Mouse (Mus musculus) left cerebral cortex, postnatal 4 days (tissue): ENCODE data around the gene Ccdc159. TPM values are rescaled to one million over a fixed set of nuclear protein-coding genes. Genes with fewer than 3 reads are reported as not detected.

Source experiments
- DNase-seq: peaks from one replicate; pipeline ENCODE4 v3.0.0-alpha.2; 2022
- intact Hi-C: fragments of 180-260 bp; cut with DNase I; formaldehyde crosslinking; loops from one replicate; pipeline ENCODE4 v1.15.1; 2025
- total RNA-seq, 2 experiments: library from RNA; stranded (reverse); gene quantifications; 2 replicates each; pipeline ENCODE4 v1.2.3; 2021

Ccdc159 gene
- total RNA-seq, 2 experiments from 2014 or later: 18.5 to 20.8 TPM

DNA sequence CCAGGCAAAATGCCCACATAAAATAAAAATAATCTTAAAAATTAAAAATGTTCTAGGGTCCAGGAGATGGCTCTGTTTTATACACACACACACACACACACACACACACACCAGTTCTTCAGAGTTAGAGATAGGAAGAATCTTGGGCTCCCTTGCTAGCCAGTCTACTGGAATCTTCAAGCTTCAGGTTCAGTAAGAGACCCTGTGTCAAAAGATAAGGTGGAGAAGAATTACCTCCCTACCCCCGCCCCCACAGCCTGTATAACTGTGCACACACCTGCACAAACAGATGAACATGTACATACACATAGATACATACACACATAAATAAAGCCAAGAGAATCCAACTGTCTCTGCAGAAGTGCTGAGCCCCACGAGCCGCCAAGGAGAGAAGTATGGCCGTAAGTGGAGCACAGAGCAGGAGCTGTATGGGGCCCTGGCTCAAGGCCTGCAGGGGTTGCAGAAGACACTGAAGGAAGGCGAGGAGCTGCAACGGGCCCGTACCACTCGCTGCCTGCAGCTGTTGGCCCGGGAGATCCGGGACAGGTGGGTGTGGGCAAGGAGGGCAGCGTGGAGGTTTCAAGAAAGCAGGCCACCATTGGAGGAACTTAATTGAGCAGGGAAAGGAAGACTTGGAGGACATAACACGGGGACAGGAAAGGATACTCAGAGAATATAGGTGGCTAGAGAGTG is 5.3 kb downstream of the Ccdc159 start:
- intact Hi-C loops: no loop called here
- no peak for DNase-seq

- no peak for DNase-seq
- intact Hi-C loops: no loop called here
Observed at GRCm38 (mm10) chr9:21934021-21934420, 6.8 kb downstream of the Ccdc159 start.

- intact Hi-C loops: no loop called here
- DNase-seq: no peak
Observed at GRCm38 (mm10) chr9:21935466-21936131, 8.3 kb downstream of the Ccdc159 start.

DNA sequence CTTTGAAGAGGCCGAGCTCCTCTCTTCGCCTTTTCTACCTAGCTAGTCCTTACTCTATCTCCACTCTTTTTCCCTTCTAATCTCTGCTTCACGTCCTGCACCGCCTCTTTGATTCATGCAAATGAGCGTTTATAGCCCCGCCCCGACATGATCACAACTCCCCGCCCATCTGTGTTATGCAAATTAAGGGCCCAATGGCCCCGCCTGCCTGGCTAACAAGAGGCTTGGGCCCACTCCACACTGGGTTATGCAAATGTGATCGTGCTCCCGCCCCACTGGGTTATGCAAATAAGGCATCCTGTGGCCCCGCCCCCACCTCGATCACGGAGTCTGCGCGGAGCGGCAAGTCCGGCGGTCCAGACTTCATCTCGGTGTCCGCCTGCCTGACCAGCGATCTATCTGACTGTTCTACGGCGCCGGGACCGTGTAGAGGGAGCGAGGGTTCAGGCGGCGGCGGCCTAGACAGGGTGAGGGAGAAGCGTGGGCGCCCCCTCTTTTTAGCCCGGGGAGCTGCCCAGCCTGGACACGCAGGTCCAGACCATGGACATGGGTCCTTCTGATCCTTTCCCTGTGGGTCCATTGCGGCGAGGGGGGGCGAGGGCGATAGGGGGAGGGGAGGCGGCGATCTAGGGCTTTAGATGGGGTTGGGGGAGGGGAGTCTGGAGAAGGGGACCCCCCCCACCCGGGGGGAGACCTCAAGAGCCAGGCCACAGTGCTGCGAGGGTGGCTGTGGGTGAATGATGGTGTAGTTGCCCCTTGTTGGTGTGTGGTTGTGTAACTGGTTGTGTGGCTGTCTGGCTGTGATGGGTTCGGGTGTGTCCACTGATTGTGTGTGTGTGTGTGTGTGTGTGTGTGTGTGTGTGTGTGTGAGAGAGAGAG is 9.7 kb downstream of the Ccdc159 start, which contains the start of gene Plppr2:
TSS of gene Plppr2 (plus strand) at position 342 of the 879 bp plus-strand sequence.
- intact Hi-C loops: no loop called here
- peak; percentile 99 for DNase-seq

DNA sequence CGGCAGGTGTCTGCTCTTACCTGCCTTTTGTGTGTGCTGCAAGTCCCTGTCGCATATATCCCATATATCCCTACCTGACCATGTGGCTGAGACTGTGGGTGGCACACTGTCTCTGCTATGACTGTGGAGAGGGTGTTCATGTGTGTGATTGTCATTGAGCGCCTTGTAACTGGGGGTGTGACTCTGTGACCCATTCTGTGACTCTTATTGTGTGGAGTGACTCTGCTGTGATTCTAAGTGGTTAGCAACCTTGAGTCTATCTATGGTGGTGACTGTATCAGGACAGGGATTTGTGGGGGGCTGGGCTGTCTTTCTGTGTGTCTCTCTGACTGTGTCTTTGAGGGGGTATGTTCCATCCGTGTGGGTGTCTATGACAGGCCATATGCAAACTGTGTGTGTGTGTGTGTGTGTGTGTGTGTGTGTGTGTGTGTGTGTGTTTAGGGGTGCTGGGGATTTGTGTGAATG is 10.5 kb downstream of the Ccdc159 start:
- intact Hi-C loops: no loop called here
- DNase-seq: no peak

DNA sequence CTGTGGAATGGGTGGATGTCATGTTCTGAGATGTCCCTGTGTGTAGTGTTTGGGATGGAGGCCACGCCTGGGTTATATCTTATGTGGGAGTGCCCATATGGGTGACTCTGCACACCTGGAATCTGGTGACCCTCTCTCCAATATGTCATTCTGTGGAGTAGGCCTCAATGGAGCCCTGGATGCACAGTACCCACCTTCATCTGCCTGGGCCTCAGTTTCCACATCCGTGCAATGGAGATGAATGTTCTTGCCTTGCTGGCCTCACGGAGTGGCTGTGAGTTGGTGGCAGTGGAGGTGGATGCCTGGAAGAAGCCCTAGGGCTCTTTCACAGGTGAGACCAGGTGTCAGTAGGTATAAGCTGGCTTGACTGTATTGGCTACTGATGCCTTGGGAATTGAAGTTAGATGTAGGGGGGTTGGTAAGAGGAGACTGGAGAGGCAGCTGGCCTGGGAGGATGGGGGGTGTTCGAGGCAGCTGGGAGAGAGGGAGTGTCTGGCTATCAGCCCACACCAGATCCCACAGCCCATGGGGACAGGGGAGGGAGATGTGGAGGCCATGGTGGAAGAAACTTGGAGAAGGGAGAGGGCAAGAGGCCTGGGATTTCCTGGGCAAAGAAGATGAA is 11.1 kb downstream of the Ccdc159 start:
- intact Hi-C loops: no loop called here

GRCm38 (mm10) chr9:21943046-21943445 is 15.8 kb downstream of the Ccdc159 start:
- intact Hi-C loops: no loop called here
- no peak for DNase-seq

More for the DNA sequence above, 11.1 kb downstream of the Ccdc159 start:
- DNase-seq: peak; percentile 47

GRCm38 (mm10) chr9:21943638-21944037 is 16.4 kb downstream of the Ccdc159 start:
- intact Hi-C loops: no loop called here
- DNase-seq: no peak

- DNase-seq: peak; percentile 28
- intact Hi-C loops: no loop called here
Observed at GRCm38 (mm10) chr9:21944267-21944666, 17.0 kb downstream of the Ccdc159 start.

- intact Hi-C loops: no loop called here
- DNase-seq: peak; percentile 21
Observed at GRCm38 (mm10) chr9:21947540-21948130, 20.4 kb downstream of the Ccdc159 start.

- intact Hi-C loops: no loop called here
- no peak for DNase-seq
Observed at GRCm38 (mm10) chr9:21948146-21948545, 20.9 kb downstream of the Ccdc159 start.

DNA sequence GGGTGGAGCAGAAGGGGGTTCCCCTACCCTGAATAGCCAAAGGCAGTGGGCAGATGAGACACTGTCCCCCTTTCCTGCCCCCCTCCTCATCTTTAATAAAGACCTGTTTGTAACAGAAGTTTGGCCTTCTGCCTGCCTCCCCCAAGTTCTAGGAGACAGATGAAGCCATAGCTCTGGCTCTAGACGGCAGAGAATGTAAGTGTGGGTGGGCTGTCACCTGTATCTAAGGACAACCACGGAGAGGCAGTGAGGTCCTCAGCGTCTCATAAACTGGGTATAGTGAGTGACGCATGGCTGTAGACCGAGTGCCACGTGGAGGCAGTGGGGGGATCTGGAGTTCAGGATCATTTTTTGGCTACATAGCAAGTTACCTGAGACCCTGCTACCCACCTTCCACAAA is 21.5 kb downstream of the Ccdc159 start:
- intact Hi-C loops: no loop called here
- no peak for DNase-seq

GRCm38 (mm10) chr9:21950322-21950721 is 23.1 kb downstream of the Ccdc159 start:
- DNase-seq: peak; percentile 25
- intact Hi-C loops: no loop called here

DNA sequence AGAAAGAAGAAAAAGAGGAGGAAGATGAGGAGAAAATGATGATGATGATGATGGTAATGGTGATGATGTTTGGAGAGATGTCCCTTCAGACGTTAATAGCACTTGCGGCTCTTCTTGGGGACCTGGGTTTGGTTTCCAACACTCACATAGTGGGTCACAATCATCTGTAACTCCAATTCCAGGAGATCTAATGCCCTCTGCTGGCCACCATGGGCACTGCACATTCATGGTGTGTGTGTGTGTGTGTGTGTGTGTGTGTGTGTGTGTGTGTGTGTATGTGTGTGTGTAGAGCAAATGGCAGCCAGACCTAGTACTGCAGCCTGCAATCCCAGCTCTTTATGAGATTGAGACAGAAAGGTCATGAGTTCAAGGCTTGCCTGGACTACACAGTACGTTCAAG is 24.7 kb downstream of the Ccdc159 start:
- no peak for DNase-seq
- intact Hi-C loops: no loop called here

DNA sequence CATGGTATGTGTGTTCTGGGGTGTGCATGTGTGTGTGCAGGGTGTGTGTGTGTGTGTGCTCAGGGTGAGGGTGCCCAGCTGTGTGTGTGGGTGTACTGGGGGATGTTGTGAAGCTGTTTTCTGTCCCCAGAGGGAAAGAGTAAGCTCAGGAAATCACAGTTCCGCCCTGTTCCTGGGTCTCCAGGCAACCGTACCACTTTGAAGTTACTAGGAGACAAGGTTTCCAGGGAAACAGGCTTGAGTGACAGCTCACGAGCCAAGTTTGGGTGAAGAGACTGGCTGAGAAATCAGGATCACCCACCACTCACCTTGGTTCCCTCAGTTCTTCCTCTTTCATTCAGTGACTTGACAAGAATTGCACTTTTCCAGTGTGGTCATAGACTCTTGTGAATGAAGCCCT is 26.3 kb downstream of the Ccdc159 start:
- no peak for DNase-seq

DNA sequence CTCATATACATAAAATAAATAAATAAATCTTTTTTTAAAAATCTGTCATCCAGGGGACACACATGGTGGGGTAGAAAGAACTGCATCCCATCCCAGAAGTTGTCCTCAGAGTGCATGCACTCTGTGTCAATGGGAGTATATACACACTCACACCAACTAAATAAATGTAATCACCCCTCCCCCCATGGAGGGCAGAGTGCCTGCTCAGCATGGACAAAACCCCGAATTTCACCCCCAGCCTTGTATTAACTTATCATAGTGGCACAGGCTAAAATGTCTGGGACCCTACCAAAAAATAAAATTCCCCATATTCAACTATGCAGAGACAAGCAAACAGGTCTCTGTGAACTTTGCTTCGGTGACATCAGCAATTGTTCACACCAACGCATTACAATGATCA is 27.4 kb downstream of the Ccdc159 start:
- intact Hi-C loops: no loop called here
- no peak for DNase-seq

More for the DNA sequence above, 26.3 kb downstream of the Ccdc159 start:
- intact Hi-C loops: no loop called here

- DNase-seq: no peak
- intact Hi-C loops: no loop called here
Observed at GRCm38 (mm10) chr9:21955225-21955569, 27.9 kb downstream of the Ccdc159 start.

DNA sequence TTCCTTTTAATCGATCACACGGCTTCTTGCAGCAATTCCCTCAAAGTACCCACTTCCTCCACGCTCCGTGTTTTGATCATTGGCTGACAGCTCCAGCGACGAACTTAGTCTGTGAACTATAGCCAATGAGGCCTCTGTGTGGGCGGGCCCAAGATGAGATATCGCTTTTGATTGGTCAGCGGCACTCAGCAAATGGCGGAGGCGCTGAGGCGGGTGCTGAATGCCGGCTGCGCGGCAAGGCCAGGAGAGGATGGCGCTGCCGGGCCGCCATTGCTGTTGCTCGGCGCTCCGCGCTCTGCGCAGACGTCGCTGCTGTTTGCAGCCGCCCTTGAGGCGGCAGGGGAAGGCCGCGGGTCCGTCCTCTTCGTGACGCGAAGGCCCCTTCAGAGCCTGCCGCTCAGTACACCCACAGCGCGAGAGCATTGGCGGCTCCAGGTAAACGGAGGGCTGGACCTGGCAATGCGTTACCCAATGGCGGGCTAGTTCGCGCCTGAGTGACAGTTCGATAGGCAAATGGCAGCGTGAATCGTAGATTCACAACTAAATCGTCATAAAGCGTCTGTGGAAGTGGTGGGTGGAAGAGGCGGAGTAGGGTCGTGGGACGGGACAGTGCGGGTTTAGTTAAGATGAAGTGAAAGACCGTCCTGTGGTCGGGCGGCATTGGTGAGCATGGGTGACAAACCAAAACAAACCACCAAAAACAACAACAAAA is 28.5 kb downstream of the Ccdc159 start, which contains the start of gene Swsap1:
TSS of gene Swsap1 (plus strand) at position 186 of the 712 bp plus-strand sequence.
- peak; percentile 98 for DNase-seq
- intact Hi-C loops: no loop called here

- intact Hi-C loops: no loop called here
- DNase-seq: no peak
Observed at GRCm38 (mm10) chr9:21958372-21958771, 31.1 kb downstream of the Ccdc159 start.

DNA sequence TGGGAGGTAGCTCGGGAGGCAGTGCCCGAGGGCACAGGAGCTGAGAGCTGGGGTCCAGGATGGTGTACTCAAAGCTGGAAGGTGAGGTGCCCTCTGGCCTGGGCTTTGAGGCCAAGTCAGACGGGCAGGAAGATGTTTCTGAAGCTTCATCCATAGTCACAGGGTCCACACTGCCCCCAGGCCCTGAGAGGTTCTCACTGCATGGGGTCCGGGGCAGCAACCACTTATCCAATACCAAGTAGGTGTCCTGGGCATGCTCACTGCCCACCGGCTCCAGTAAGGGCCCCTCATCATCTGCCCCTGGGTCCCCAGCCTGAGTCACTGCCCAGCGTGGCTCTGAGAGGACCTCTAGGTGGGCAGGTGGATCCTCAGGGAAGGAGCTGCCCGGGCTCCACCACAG is 32.0 kb downstream of the Ccdc159 start:
- intact Hi-C loops: no loop called here
- no peak for DNase-seq
